Mouse (Mus musculus) hindbrain, embryonic 16.5 days (tissue): ENCODE results near the gene 1700023F06Rik. TPM values are rescaled to one million over a fixed set of nuclear protein-coding genes. Genes with fewer than 3 reads are reported as not detected.

Experiments
- ATAC-seq: fragments of 200-750 bp; cut with Nextera tagmentation; 2 replicates; pipeline ENCODE4 v1.8.0; 2017; ENCODE audit warnings: moderate TSS enrichment, moderate library complexity
- H3K27ac ChIP-seq: fragments of 300-500 bp; sonication (generic); 2 replicates; pipeline ENCODE4 v1.5.1; 2014; ENCODE audit warnings: low read depth, mild to moderate bottlenecking, control low read depth, low read length, moderate library complexity
- H3K27me3 ChIP-seq: fragments of 300-500 bp; sonication (generic); replicated peaks from 2 replicates; pipeline ENCODE4 v1.6.1; 2014; ENCODE audit warnings: low read length; ENCODE audit not compliant: control insufficient read depth, insufficient read depth
- H3K36me3 ChIP-seq: fragments of 300-500 bp; sonication (generic); 2 replicates; pipeline ENCODE4 v1.6.1; 2014; ENCODE audit warnings: mild to moderate bottlenecking, low read length, moderate library complexity, mixed read lengths; ENCODE audit not compliant: control insufficient read depth, insufficient read depth
- H3K4me1 ChIP-seq: fragments of 300-500 bp; sonication (generic); 2 replicates; pipeline ENCODE4 v1.6.1; 2014; ENCODE audit warnings: low read depth, low read length; ENCODE audit not compliant: control insufficient read depth, insufficient read depth
- H3K4me2 ChIP-seq: fragments of 300-500 bp; sonication (generic); 2 replicates; pipeline ENCODE4 v1.6.1; 2014; ENCODE audit warnings: mild to moderate bottlenecking, low read length, control low read depth, moderate library complexity
- H3K4me3 ChIP-seq: fragments of 300-500 bp; sonication (generic); 2 replicates; pipeline ENCODE4 v1.5.1; 2014; ENCODE audit warnings: mild to moderate bottlenecking, low read length, control low read depth, moderate library complexity
- H3K9ac ChIP-seq: fragments of 300-500 bp; sonication (generic); 2 replicates; pipeline ENCODE4 v1.6.1; 2014; ENCODE audit warnings: low read depth, mild to moderate bottlenecking, control low read depth, low read length, moderate library complexity
- H3K9me3 ChIP-seq: fragments of 300-500 bp; sonication (generic); 2 replicates; pipeline ENCODE4 v1.6.1; 2014; ENCODE audit warnings: mild to moderate bottlenecking, low read length, moderate library complexity; ENCODE audit not compliant: control insufficient read depth
- WGBS: fragments of 180-500 bp; shearing (Covaris S2); extraction: QIAGEN DNeasy Blood & Tissue Kit; methylation state at CpG from one replicate; pipeline ENCODE4 v1.1.7; 2014; 5-methylcytosine and 5-hydroxymethylcytosine counted together
- polyA plus RNA-seq: library from polyadenylated mRNA; unstranded; fragments of >200 nt; fragmentation: Nextera tagmentation; extraction: Ambion mirVana; gene quantifications from 2 replicates; pipeline ENCODE4 v1.2.1, GENCODE M21; 2015

The 1700023F06Rik gene
- polyA plus RNA-seq, 1 experiment from 2014 or later, result 3.0 TPM

GRCm38 (mm10) chr11:103218517-103218901 lies 10.2 kb upstream of the 1700023F06Rik start:
- H3K36me3 ChIP-seq, result peaks cover 4% of the 10 kb centered on the region
- peak overlapping the region; percentile 96 for H3K4me2 ChIP-seq
- H3K9ac ChIP-seq, result peak overlapping the region; percentile 76
- H3K4me1 ChIP-seq, result peaks cover 5% of the 10 kb centered on the region; the same call in 1 of the 2 replicates
- 31% methylated on average over 6 of the region's 6 CpGs for WGBS
- no peaks in the 10 kb centered on the region for H3K27me3 ChIP-seq
- ATAC-seq, result peak; percentile 51
- H3K27ac ChIP-seq, result peak overlapping the region; percentile 73
- H3K4me3 ChIP-seq, result peak overlapping the region; percentile 57
- H3K9me3 ChIP-seq, result no peaks in the 10 kb centered on the region

GRCm38 (mm10) chr11:103217790-103218516 lies 9.6 kb upstream of the 1700023F06Rik start, which contains the start of gene Spata32:
Gene Spata32, minus strand, starts transcription at chr11:103218432.
- H3K9ac ChIP-seq, result peak within 1 kb of the TSS; percentile 76
- no peaks in the 10 kb centered on the region for H3K27me3 ChIP-seq
- WGBS, result under 1% methylated on average over 45 of the region's 45 CpGs
- peaks cover 3% of the 10 kb centered on the region for H3K36me3 ChIP-seq
- peak within 1 kb of the TSS; percentile 73 for H3K27ac ChIP-seq
- H3K4me2 ChIP-seq, result peak within 1 kb of the TSS; percentile 96
- H3K4me3 ChIP-seq, result peak within 1 kb of the TSS; percentile 57
- H3K4me1 ChIP-seq, result peaks cover 5% of the 10 kb centered on the region; the same call in 1 of the 2 replicates
- ATAC-seq, result peak; percentile 91
- H3K9me3 ChIP-seq, result no peaks in the 10 kb centered on the region

GRCm38 (mm10) chr11:103215355-103215754 lies 7.0 kb upstream of the 1700023F06Rik start:
- no peak overlapping the region for H3K27ac ChIP-seq
- no peaks in the 10 kb centered on the region for H3K27me3 ChIP-seq
- 79% methylated on average over 1 of the region's 1 CpGs for WGBS
- no peak for ATAC-seq
- peaks cover 5% of the 10 kb centered on the region; the same call in 1 of the 2 replicates for H3K4me1 ChIP-seq
- no peak overlapping the region for H3K4me2 ChIP-seq
- H3K36me3 ChIP-seq, result no peaks in the 10 kb centered on the region; the same call in 1 of the 2 replicates
- no peaks in the 10 kb centered on the region for H3K9me3 ChIP-seq
- H3K4me3 ChIP-seq, result no peak overlapping the region
- no peak overlapping the region for H3K9ac ChIP-seq

- Histone ChIP-seq H3K9ac (no peak overlapping the region), H3K27me3 (no peaks in the 10 kb centered on the region), H3K36me3 (no peaks in the 10 kb centered on the region), H3K27ac (no peak overlapping the region), H3K9me3 (no peaks in the 10 kb centered on the region), H3K4me2 (no peak overlapping the region), H3K4me1 (peaks cover 5% of the 10 kb centered on the region; the same call in 1 of the 2 replicates), H3K4me3 (no peak overlapping the region)
- 87% methylated on average over 5 of the region's 5 CpGs for WGBS
- no peak for ATAC-seq
These were observed 5.4 kb upstream of the 1700023F06Rik start for GRCm38 (mm10) chr11:103213712-103214111.

GRCm38 (mm10) chr11:103210291-103210690 lies 1.9 kb upstream of the 1700023F06Rik start:
- Histone ChIP-seq H3K4me2 (no peak overlapping the region), H3K27me3 (no peaks in the 10 kb centered on the region), H3K9me3 (no peaks in the 10 kb centered on the region), H3K27ac (no peak overlapping the region), H3K4me1 (no peaks in the 10 kb centered on the region), H3K36me3 (no peaks in the 10 kb centered on the region), H3K9ac (no peak overlapping the region), H3K4me3 (no peak overlapping the region)
- no peak for ATAC-seq
- 72% methylated on average over 8 of the region's 8 CpGs for WGBS

GRCm38 (mm10) chr11:103206203-103206602 lies 2.2 kb downstream of the 1700023F06Rik start:
- H3K4me3 ChIP-seq, result no peak overlapping the region
- WGBS, result 92% methylated on average over 6 of the region's 6 CpGs
- H3K9ac ChIP-seq, result no peak overlapping the region
- H3K36me3 ChIP-seq, result no peaks in the 10 kb centered on the region
- H3K27me3 ChIP-seq, result no peaks in the 10 kb centered on the region
- H3K4me2 ChIP-seq, result no peak overlapping the region
- ATAC-seq, result no peak
- no peak overlapping the region for H3K27ac ChIP-seq
- no peaks in the 10 kb centered on the region for H3K9me3 ChIP-seq
- H3K4me1 ChIP-seq, result peaks cover 6% of the 10 kb centered on the region; the same call in 1 of the 2 replicates

- Histone ChIP-seq H3K4me3 (no peak overlapping the region), H3K36me3 (no peaks in the 10 kb centered on the region), H3K4me2 (no peak overlapping the region), H3K27ac (no peak overlapping the region), H3K4me1 (peaks cover 17% of the 10 kb centered on the region), H3K27me3 (peaks cover 8% of the 10 kb centered on the region), H3K9me3 (no peaks in the 10 kb centered on the region), H3K9ac (no peak overlapping the region)
- no peak for ATAC-seq
These were observed 6.0 kb downstream of the 1700023F06Rik start for GRCm38 (mm10) chr11:103202376-103202775.

GRCm38 (mm10) chr11:103201664-103202063 lies 6.7 kb downstream of the 1700023F06Rik start:
- peaks cover 17% of the 10 kb centered on the region for H3K4me1 ChIP-seq
- H3K4me3 ChIP-seq, result no peak overlapping the region
- no peak overlapping the region for H3K4me2 ChIP-seq
- peak; percentile 52 for ATAC-seq
- H3K36me3 ChIP-seq, result peaks cover under 1% of the 10 kb centered on the region; the same call in 1 of the 2 replicates
- 6% methylated on average over 6 of the region's 6 CpGs for WGBS
- H3K9ac ChIP-seq, result no peak overlapping the region
- no peaks in the 10 kb centered on the region for H3K9me3 ChIP-seq
- H3K27ac ChIP-seq, result 0 out of 2 replicates have a peak overlapping the region, but pooled peaks have one; percentile 24
- H3K27me3 ChIP-seq, result peaks cover 15% of the 10 kb centered on the region

GRCm38 (mm10) chr11:103198911-103199803 lies 9.2 kb downstream of the 1700023F06Rik start:
- ATAC-seq, result peak; percentile 83
- peaks cover 34% of the 10 kb centered on the region for H3K27me3 ChIP-seq
- 2% methylated on average over 55 of the region's 59 CpGs for WGBS

More at GRCm38 (mm10) chr11:103198911-103199803, 9.2 kb downstream of the 1700023F06Rik start:
- H3K9me3 ChIP-seq, result no peaks in the 10 kb centered on the region
- H3K27ac ChIP-seq, result peak overlapping the region; percentile 4; the same call in 1 of the 2 replicates
- peak overlapping the region; percentile 50 for H3K4me3 ChIP-seq
- H3K36me3 ChIP-seq, result peaks cover 7% of the 10 kb centered on the region
- H3K9ac ChIP-seq, result peak overlapping the region; percentile 72
- peaks cover 17% of the 10 kb centered on the region for H3K4me1 ChIP-seq
- H3K4me2 ChIP-seq, result peak overlapping the region; percentile 88
